Mouse (Mus musculus) liver, postnatal 0 days (tissue): ENCODE measurements around the gene Hyal1.

Source experiments
- CTCF ChIP-seq: sonication (generic); IDR thresholded peaks from 2 replicates; pipeline ENCODE4 v1.5.1; 2016; ENCODE audit warnings: antibody characterized with exemption, low read depth
- EP300 ChIP-seq: IDR thresholded peaks from 2 replicates; pipeline ENCODE4 v1.6.1; 2016; ENCODE audit warnings: antibody characterized with exemption, low read depth, mild to moderate bottlenecking

DNA sequence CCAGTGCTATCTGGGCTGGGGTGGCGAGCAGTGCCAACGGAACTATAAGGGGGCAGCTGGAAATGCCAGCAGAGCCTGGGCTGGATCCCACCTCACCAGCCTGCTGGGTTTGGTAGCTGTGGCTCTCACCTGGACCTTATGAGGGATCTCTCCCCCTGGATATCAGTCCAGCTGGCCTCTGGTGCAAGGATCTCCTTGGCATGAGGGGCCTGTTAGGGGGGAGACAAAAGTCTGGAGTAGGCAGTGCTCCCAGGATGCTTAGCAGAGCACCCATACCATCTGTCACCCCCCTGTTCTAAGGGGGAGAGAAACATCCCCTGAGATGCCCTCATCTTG, 4.4 kb upstream of the Hyal1 start:
- TF ChIP-seq CTCF (no peak), EP300 (no peak)
